Comparison of ENCODE assay signal across 14 mouse cellular contexts in the genomic region with DNA sequence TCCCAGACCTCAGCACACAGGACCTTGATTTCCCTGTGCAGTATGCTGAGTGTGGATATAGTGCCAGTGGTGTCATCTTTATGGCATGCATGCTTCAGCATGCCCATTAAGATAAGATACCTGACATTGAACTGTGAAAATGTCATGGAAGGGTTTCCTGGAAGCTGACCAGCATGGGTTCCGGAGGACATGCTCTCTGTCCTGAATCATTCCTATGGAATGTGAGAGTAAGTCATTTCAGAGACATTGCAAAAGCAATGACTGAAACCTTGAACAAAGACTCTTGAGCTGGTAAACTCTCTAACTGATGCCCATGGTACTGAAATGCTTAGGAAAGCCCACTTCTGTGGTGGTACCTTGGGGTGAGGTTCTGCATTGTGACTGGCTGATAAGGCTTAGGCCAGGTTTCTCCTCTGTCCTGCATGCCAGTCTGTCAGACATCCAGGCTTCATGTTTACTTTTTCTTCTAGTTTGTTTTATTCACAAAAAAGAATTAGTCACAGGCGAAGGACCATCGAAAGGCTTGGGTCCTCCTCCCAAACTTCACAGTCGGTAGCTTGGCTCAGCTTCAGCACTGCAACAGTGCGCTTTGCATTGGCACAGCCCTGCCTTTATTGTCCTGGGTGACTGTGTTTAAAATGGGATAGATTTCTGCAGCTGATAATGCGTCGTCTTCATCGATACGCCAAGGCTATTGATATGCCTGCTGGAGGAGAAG.
DNase-seq lines count a peak whose midpoint lies in the region; ATAC-seq and TF ChIP-seq lines count a peak whose summit lies in the region.
"Had no signal": no experiment of that assay in that cellular context is flagged by ENCODE, and none has a peak within 500 bp of the region (broad histone marks: within the 10 kb centered on the region; RNA-seq: fewer than 3 reads in every experiment).

No protein-coding gene starts in this region.

- intact Hi-C loops in heart, postnatal 25 days (cut with DNase I): no loop called here

- no peak for TF ChIP-seq POLR2A in brain, embryonic 14.5 days (IDR thresholded peaks at IDR 0.05; ENCODE audit: borderline replicate concordance, extremely low read depth, insufficient read depth, insufficient read length, poor library complexity, severe bottlenecking)

- 0 out of 2 replicates have a peak overlapping the region, but pooled peaks have one; percentile 26 for H3K27ac ChIP-seq in lung, embryonic 15.5 days
- H3K27ac ChIP-seq in midbrain, embryonic 16.5 days (ENCODE audit: low read length): peak overlapping the region; percentile 40; the same call in 1 of the 2 replicates
- H3K27ac ChIP-seq: embryonic facial prominence, embryonic 12.5 days; liver, embryonic 12.5 days; macrophage; stomach, embryonic 15.5 days had no signal

- in situ Hi-C loops in Patski (cut with MboI; ENCODE audit: low pct_unique_long_range_greater_than_20kb): no loop called here

- no peak overlapping the region for H3K4me2 ChIP-seq in lung, embryonic 15.5 days
- H3K4me2 ChIP-seq in midbrain, embryonic 16.5 days (ENCODE audit: low read length): no peak overlapping the region
- H3K4me2 ChIP-seq: embryonic facial prominence, embryonic 12.5 days; liver, embryonic 12.5 days; stomach, embryonic 15.5 days had no signal

- CTCF ChIA-PET in Patski (lab: Charles Lee): interaction anchor here (0.9 to 1.8 kb wide), 7 partner anchors 11 to 90 kb away, joined by 3 to 7 read pairs (median 4); no protein-coding TSS in a partner anchor

- no peaks in the 10 kb centered on the region for H3K9me3 ChIP-seq in lung, embryonic 15.5 days
- H3K9me3 ChIP-seq in midbrain, embryonic 16.5 days (replicated peaks; ENCODE audit: control insufficient read depth, low read length, poor library complexity, severe bottlenecking): no peaks in the 10 kb centered on the region
- H3K9me3 ChIP-seq: embryonic facial prominence, embryonic 12.5 days; liver, embryonic 12.5 days; stomach, embryonic 15.5 days had no signal

- TF ChIP-seq CTCF in Patski (IDR thresholded peaks at IDR 0.05): no peak
- TF ChIP-seq CTCF in brain, embryonic 14.5 days (IDR thresholded peaks at IDR 0.05; ENCODE audit: borderline replicate concordance, extremely low read depth, insufficient read depth, insufficient read length): no peak

- peaks cover 13% of the 10 kb centered on the region; the same call in 1 of the 2 replicates for H3K4me1 ChIP-seq in lung, embryonic 15.5 days
- peaks cover 43% of the 10 kb centered on the region for H3K4me1 ChIP-seq in midbrain, embryonic 16.5 days (ENCODE audit: control insufficient read depth, insufficient read depth, low read length)
- H3K4me1 ChIP-seq: liver, embryonic 12.5 days had no signal

- H3K27me3 ChIP-seq in lung, embryonic 15.5 days: no peaks in the 10 kb centered on the region
- no peaks in the 10 kb centered on the region for H3K27me3 ChIP-seq in Patski
- no peaks in the 10 kb centered on the region for H3K27me3 ChIP-seq in midbrain, embryonic 16.5 days (ENCODE audit: control insufficient read depth, insufficient read depth, low read depth, low read length)
- H3K27me3 ChIP-seq: embryonic facial prominence, embryonic 12.5 days; liver, embryonic 12.5 days; stomach, embryonic 15.5 days had no signal

- 57% methylated on average over 9 of the region's 9 CpGs for WGBS in lung, embryonic 15.5 days
- WGBS in midbrain, embryonic 16.5 days: 37% methylated on average over 9 of the region's 9 CpGs

- DNase-seq in lung, postnatal 36 days: no peak
- DNase-seq in Patski (ENCODE audit: low read depth, low spot score): peak; percentile 82
- DNase-seq in brain, embryonic 14.5 days (ENCODE audit: low read depth): peak; percentile 70
- DNase-seq in heart, postnatal 25 days (ENCODE audit: low spot score): no peak
- DNase-seq in testis, postnatal 10 days (ENCODE audit: low spot score): no peak
- DNase-seq: gastrocnemius, postnatal 36 days; kidney, adult 2 months; thymus, postnatal 25 days had no signal

- ATAC-seq in lung, embryonic 15.5 days (ENCODE audit: borderline replicate concordance, extremely low read depth, low FRiP score, low TSS enrichment): no peak
- peak; percentile 79 for ATAC-seq in Patski
- ATAC-seq in midbrain, embryonic 16.5 days: no peak
- ATAC-seq: liver, embryonic 12.5 days had no signal

- POLR2A ChIA-PET in Patski (lab: Charles Lee): no interaction called here

- no peak overlapping the region for H3K9ac ChIP-seq in lung, embryonic 15.5 days
- no peak overlapping the region for H3K9ac ChIP-seq in midbrain, embryonic 16.5 days (ENCODE audit: low read depth, low read length)
- H3K9ac ChIP-seq: embryonic facial prominence, embryonic 12.5 days; liver, embryonic 12.5 days; stomach, embryonic 15.5 days had no signal

- no peak overlapping the region for H3K4me3 ChIP-seq in lung, embryonic 15.5 days
- H3K4me3 ChIP-seq in midbrain, embryonic 16.5 days (ENCODE audit: low read depth, low read length): no peak overlapping the region
- H3K4me3 ChIP-seq: embryonic facial prominence, embryonic 12.5 days; liver, embryonic 12.5 days; stomach, embryonic 15.5 days had no signal

- no peaks in the 10 kb centered on the region for H3K36me3 ChIP-seq in lung, embryonic 15.5 days
- no peaks in the 10 kb centered on the region for H3K36me3 ChIP-seq in midbrain, embryonic 16.5 days (ENCODE audit: control insufficient read depth, insufficient read depth, low read length)
- H3K36me3 ChIP-seq: embryonic facial prominence, embryonic 12.5 days; liver, embryonic 12.5 days; stomach, embryonic 15.5 days had no signal

Comparison
In these comparisons a context has a peak if more than half of its experiments do, and no peak if none do; other contexts are left out.
1. DNase-seq: peak in Patski (single experiment) and brain, embryonic 14.5 days (single experiment); none in lung, postnatal 36 days (single experiment), heart, postnatal 25 days (single experiment) and testis, postnatal 10 days (single experiment).